Mouse (Mus musculus) liver, embryonic 16.5 days (tissue): ENCODE measurements around the gene Hint3. TPM values are rescaled to one million over a fixed set of nuclear protein-coding genes. Genes with fewer than 3 reads are reported as not detected.

Experiments
- ATAC-seq: fragments of 200-750 bp; cut with Nextera tagmentation; 2 replicates; pipeline ENCODE4 v1.8.0; 2017; ENCODE audit warnings: low read depth, mild to moderate bottlenecking, moderate number of reproducible peaks, moderate library complexity
- H3K27ac ChIP-seq: fragments of 300-500 bp; sonication (generic); 2 replicates; pipeline ENCODE4 v1.5.1; 2014; ENCODE audit warnings: mild to moderate bottlenecking, low read length
- H3K27me3 ChIP-seq: fragments of 300-500 bp; sonication (generic); 2 replicates; pipeline ENCODE4 v1.6.1; 2014; ENCODE audit warnings: low read depth, low read length, mixed read lengths; ENCODE audit not compliant: control insufficient read depth, insufficient read depth
- H3K36me3 ChIP-seq: fragments of 300-500 bp; sonication (generic); 2 replicates; pipeline ENCODE4 v1.6.1; 2014; ENCODE audit warnings: mild to moderate bottlenecking; ENCODE audit not compliant: control insufficient read depth, insufficient read depth
- H3K4me1 ChIP-seq: fragments of 300-500 bp; sonication (generic); 2 replicates; pipeline ENCODE4 v1.6.1; 2014; ENCODE audit warnings: low read depth, low read length, mixed read lengths; ENCODE audit not compliant: control insufficient read depth
- H3K4me2 ChIP-seq: fragments of 300-500 bp; sonication (generic); 2 replicates; pipeline ENCODE4 v1.6.1; 2014; ENCODE audit warnings: low read depth, low read length, mixed read lengths
- H3K4me3 ChIP-seq: fragments of 300-500 bp; sonication (generic); 2 replicates; pipeline ENCODE4 v1.5.1; 2014; ENCODE audit warnings: low read depth, mild to moderate bottlenecking, low read length
- H3K9ac ChIP-seq: fragments of 300-500 bp; sonication (generic); 2 replicates; pipeline ENCODE4 v1.6.1; 2014; ENCODE audit warnings: low read depth, low read length
- H3K9me3 ChIP-seq: fragments of 300-500 bp; sonication (generic); replicated peaks from 2 replicates; pipeline ENCODE4 v1.6.1; 2016; ENCODE audit warnings: low read length; ENCODE audit not compliant: control insufficient read depth
- WGBS: fragments of 180-500 bp; shearing (Covaris S2); extraction: QIAGEN DNeasy Blood & Tissue Kit; methylation state at CpG from one replicate; pipeline ENCODE4 v1.1.7; 2014; ENCODE audit not compliant: insufficient replicate concordance; 5-methylcytosine and 5-hydroxymethylcytosine counted together
- polyA plus RNA-seq: library from polyadenylated mRNA; unstranded; fragments of >200 nt; fragmentation: Nextera tagmentation; extraction: Ambion mirVana; gene quantifications from 2 replicates; pipeline ENCODE4 v1.2.1, GENCODE M21; 2015

The Hint3 gene
- polyA plus RNA-seq, 1 experiment from 2014 or later = 17.0 TPM

DNA sequence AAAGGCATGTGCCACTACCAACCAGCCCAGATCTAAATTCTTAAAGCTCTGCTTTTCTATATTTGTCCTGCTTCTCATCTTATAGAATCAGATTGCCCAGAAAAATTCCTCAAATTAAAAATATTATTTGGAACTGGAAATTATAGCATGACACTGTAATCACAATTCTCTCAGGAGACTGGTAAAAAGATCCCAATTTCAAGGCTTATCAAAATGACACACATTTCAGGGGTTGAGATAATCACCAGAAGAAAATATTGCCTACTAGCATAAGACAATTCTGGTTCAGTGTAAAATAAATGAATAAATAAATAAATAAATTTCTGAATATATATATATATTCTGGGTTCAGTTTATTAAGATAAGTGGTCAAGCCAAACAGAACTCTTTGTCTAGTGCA, 19.8 kb downstream of the Hint3 start:
- no peak overlapping the region for H3K9ac ChIP-seq
- no peak overlapping the region for H3K4me3 ChIP-seq
- H3K4me2 ChIP-seq = 0 out of 2 replicates have a peak overlapping the region, but pooled peaks have one; percentile 13
- peaks cover 5% of the 10 kb centered on the region for H3K4me1 ChIP-seq
- H3K9me3 ChIP-seq = no peaks in the 10 kb centered on the region
- H3K27me3 ChIP-seq = no peaks in the 10 kb centered on the region
- ATAC-seq = 0 out of 2 replicates have a peak, but pooled peaks have one; percentile 55
- no peaks in the 10 kb centered on the region; the same call in 1 of the 2 replicates for H3K36me3 ChIP-seq
- peak overlapping the region; percentile 41; the same call in 1 of the 2 replicates for H3K27ac ChIP-seq

DNA sequence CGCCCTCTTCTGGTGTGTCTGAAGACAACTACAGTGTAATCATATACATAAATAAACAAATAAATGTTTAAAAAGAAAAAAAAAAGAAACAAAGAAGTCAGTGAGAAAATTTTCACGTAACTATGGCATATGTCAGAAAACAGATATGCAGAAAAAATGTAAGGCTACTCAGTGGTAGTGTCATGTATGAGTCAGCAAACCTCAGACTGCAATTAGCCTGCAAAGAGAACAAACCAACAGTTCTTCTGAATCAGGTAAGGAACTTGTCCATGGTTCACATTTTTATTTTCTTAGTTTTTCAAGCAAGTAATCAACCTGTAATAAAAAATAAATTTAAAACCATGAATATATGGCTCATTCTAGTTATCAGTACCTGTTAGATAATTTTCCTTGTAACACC, 21.3 kb downstream of the Hint3 start:
- WGBS = 57% methylated on average over 2 of the region's 2 CpGs
- Histone ChIP-seq H3K4me3 (no peak overlapping the region), H3K36me3 (no peaks in the 10 kb centered on the region; the same call in 1 of the 2 replicates), H3K27me3 (no peaks in the 10 kb centered on the region), H3K4me2 (no peak overlapping the region), H3K27ac (no peak overlapping the region), H3K9me3 (no peaks in the 10 kb centered on the region), H3K9ac (no peak overlapping the region), H3K4me1 (peaks cover 5% of the 10 kb centered on the region)
- ATAC-seq = no peak

DNA sequence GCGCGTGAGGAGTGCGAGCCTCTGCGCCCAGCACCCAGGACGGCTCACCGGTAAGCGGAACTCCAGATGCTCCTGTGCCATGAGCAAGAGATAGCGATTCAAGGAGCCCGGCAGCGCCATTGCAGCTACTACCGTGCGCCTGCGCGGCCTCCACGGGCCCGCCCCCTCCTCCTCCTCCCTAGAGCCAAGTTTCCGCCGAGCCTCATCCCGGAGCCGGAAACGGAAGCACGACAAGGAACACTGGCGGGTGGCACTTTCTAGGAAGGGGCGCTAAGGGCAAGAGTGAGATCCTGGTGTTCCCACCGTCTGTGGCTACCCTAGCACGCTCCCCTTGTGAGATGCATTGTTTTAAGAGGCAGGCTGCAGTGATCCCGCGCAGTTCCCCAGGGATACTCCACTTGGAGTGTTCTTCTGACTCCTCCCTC, 28.9 kb downstream of the Hint3 start, which contains the start of gene Trmt11:
Trmt11 (minus strand) TSS at position 208 of the 425 bp plus-strand sequence.
- Histone ChIP-seq H3K4me1 (peaks cover 10% of the 10 kb centered on the region), H3K27me3 (no peaks in the 10 kb centered on the region), H3K4me3 (peak within 1 kb of the TSS; percentile 71), H3K9me3 (no peaks in the 10 kb centered on the region), H3K4me2 (peak within 1 kb of the TSS; percentile 91), H3K36me3 (peaks cover 4% of the 10 kb centered on the region), H3K27ac (peak within 1 kb of the TSS; percentile 61), H3K9ac (peak within 1 kb of the TSS; percentile 71)
- under 1% methylated on average over 26 of the region's 28 CpGs for WGBS
- peak; percentile 93 for ATAC-seq

DNA sequence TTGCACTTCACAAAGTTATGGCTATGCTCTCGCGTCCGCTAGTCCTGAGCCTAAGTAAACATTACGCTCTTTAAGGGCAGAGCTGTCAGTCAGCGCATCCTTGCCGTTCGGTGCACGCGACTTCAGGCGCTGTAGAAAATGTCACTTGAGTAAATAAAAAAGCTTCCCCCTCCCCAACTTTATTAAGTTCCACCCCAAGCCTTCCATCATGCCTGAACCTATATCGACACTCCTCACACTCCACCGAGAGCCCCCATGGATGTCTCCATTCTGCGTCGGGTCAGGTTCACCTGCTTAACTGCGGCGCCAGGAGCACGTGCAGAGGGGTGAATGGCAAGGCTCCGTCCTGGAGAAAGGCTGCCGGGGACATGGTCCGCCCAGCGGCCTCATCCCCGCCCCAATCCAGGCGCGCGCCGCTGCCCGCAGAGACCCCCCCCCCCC, 29.3 kb downstream of the Hint3 start:
- Histone ChIP-seq H3K4me3 (peak overlapping the region; percentile 71), H3K9ac (peak overlapping the region; percentile 71), H3K27me3 (no peaks in the 10 kb centered on the region), H3K36me3 (peaks cover 4% of the 10 kb centered on the region), H3K27ac (peak overlapping the region; percentile 61), H3K4me1 (peaks cover 10% of the 10 kb centered on the region), H3K9me3 (no peaks in the 10 kb centered on the region), H3K4me2 (peak overlapping the region; percentile 91)
- under 1% methylated on average over 20 of the region's 27 CpGs for WGBS
- ATAC-seq = peak; percentile 77

DNA sequence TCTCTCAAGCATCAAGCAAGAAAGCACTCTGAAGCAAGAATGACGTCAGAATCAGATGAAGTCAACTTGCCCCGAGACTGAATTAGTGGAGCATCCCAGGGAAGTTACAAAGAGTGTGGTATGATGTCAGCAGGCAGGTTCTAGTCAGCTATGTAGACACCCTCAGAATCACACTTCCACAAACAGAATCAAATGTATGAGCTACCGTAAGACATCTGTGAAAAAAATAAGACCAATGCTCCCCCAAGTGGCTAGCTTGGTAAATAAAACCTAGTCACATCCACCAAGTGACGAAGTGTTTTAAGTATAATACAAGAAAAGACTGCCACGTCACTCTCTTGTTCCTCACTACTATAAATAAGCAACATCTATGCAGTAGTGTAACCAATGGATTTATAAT, 42.4 kb downstream of the Hint3 start:
- no peak for ATAC-seq
- 68% methylated on average over 5 of the region's 5 CpGs for WGBS
- Histone ChIP-seq H3K9ac (no peak overlapping the region), H3K36me3 (peaks cover 3% of the 10 kb centered on the region), H3K9me3 (no peaks in the 10 kb centered on the region), H3K27me3 (no peaks in the 10 kb centered on the region), H3K4me1 (no peaks in the 10 kb centered on the region), H3K27ac (no peak overlapping the region), H3K4me2 (no peak overlapping the region), H3K4me3 (no peak overlapping the region)

DNA sequence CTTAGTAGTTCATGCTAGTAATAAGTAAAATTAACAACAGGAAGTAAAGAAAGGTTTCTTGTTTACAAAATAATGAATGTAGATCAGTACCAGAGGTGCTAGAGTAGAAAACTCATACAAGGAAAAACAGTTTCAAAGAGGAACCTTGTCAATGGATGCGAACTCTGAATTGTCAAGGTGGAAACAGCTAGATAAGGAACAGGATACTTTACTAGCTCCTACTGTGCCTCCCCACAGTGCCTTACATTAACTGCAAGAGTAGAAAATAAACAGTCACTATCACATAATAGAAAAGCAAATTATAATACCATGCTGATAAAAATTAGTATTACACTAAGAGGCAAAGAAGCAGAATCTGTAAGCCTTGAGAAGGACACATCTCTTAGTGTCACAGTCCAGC, 43.7 kb downstream of the Hint3 start:
- ATAC-seq = no peak; the same call in 1 of the 2 replicates
- H3K27ac ChIP-seq = no peak overlapping the region
- no peak overlapping the region for H3K9ac ChIP-seq
- 39% methylated on average over 1 of the region's 1 CpGs for WGBS
- H3K4me2 ChIP-seq = no peak overlapping the region
- no peaks in the 10 kb centered on the region for H3K9me3 ChIP-seq
- no peaks in the 10 kb centered on the region for H3K27me3 ChIP-seq
- H3K4me1 ChIP-seq = no peaks in the 10 kb centered on the region
- H3K36me3 ChIP-seq = peaks cover 3% of the 10 kb centered on the region
- no peak overlapping the region for H3K4me3 ChIP-seq

DNA sequence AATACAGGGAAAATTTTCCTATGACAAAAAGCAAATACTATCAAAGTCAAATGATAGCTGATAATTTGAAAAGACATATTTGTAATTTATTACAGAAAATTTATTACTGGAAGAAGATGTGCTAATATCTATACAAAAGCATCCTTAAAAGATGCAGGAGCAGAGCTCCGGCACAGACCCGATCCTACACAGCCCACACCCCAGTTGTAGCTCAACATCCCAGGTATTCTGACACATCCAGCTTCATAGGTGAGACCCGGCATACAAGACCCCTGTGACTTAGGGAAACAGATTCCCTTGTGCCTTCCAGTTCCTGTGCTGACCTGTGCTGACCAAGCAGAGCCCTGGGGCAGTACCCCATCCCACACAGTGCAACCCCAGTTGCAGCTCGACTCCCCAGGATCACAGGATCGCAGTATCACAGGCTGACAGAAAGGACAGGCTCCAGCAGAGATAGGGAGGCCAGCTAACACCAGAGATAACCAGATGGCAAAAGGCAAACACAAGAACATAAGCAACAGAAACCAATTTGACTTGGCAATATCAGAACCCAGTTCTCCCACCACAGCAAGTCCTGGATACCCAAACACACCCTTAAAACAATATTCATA, 51.7 kb downstream of the Hint3 start:
- H3K4me1 ChIP-seq = no peaks in the 10 kb centered on the region
- ATAC-seq = peak; percentile 99
- no peaks in the 10 kb centered on the region for H3K9me3 ChIP-seq
- no peak overlapping the region for H3K4me2 ChIP-seq
- no peak overlapping the region for H3K4me3 ChIP-seq
- H3K27ac ChIP-seq = no peak overlapping the region
- H3K9ac ChIP-seq = no peak overlapping the region
- no peaks in the 10 kb centered on the region for H3K36me3 ChIP-seq
- H3K27me3 ChIP-seq = no peaks in the 10 kb centered on the region
- WGBS = 67% methylated on average over 5 of the region's 5 CpGs

DNA sequence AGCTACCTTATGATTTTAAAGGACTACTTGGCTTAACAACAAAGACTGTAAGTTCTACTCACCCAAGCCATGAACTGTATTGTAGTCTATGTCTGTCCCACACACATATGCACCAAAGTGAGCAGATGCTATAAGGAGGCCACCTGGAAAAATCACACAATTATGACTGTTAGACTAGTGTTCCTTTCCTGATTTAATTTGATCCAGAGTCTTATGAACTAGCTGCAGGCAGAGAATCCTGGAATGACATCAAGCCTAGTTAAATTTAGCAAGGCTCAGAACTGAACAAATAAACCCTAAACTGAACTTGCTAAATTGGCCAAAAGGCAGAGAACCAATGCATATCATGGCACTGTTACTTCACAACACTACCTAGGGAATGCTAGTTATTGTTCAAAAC, 63.1 kb downstream of the Hint3 start:
- H3K9me3 ChIP-seq = no peaks in the 10 kb centered on the region
- H3K4me2 ChIP-seq = no peak overlapping the region
- H3K4me3 ChIP-seq = no peak overlapping the region
- no peak overlapping the region for H3K9ac ChIP-seq
- no peak overlapping the region for H3K27ac ChIP-seq
- H3K4me1 ChIP-seq = no peaks in the 10 kb centered on the region
- no peaks in the 10 kb centered on the region for H3K27me3 ChIP-seq
- no peak for ATAC-seq
- no peaks in the 10 kb centered on the region; the same call in 1 of the 2 replicates for H3K36me3 ChIP-seq

DNA sequence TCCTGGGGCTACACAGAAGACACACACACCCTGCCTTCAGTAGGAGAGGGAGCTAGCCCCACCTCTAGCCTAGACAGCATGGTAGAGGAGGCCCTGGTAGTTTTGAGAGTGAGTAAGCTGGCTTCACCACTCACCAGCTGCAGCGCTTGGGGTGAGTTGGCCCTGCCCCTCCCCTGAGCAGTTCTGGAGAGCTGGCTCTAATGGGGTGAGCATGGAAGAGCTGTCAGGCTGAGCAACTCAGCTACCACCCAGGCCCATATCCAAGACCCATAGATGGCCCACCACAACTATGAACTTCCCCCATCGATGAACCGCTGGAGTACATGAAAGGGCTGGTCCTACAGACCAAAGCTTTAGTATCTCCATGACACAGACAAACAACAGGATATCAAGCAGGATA, 64.8 kb downstream of the Hint3 start:
- Histone ChIP-seq H3K27ac (no peak overlapping the region), H3K27me3 (no peaks in the 10 kb centered on the region), H3K4me3 (no peak overlapping the region), H3K9ac (no peak overlapping the region), H3K4me1 (no peaks in the 10 kb centered on the region), H3K9me3 (no peaks in the 10 kb centered on the region), H3K36me3 (peaks cover 2% of the 10 kb centered on the region), H3K4me2 (no peak overlapping the region)
- 72% methylated on average over 3 of the region's 3 CpGs for WGBS
- ATAC-seq = no peak
